Mouse (Mus musculus): ENCODE data around the gene Traf6. TPM values are rescaled to one million over a fixed set of nuclear protein-coding genes. Genes with fewer than 3 reads are reported as not detected.
A peak's percentile ranks its signal among the peaks of the same experiment; 100 is the strongest.

Gene Traf6
- 10 to 100 TPM; 10.2 to 11.4 TPM for total RNA-seq (2021)
- long read RNA-seq, experiment 1, full-length matches to known transcripts, result 7 of 13 reads
- long read RNA-seq, experiment 1, partial matches to known transcripts, result 0 of 13 reads
- long read RNA-seq, experiment 1, other reads (novel, unspliced or antisense), result 6 of 13 reads
- long read RNA-seq, experiment 2, full-length matches to known transcripts, result 4 of 13 reads
- long read RNA-seq, experiment 2, partial matches to known transcripts, result 0 of 13 reads
- long read RNA-seq, experiment 2, other reads (novel, unspliced or antisense), result 9 of 13 reads

DNA sequence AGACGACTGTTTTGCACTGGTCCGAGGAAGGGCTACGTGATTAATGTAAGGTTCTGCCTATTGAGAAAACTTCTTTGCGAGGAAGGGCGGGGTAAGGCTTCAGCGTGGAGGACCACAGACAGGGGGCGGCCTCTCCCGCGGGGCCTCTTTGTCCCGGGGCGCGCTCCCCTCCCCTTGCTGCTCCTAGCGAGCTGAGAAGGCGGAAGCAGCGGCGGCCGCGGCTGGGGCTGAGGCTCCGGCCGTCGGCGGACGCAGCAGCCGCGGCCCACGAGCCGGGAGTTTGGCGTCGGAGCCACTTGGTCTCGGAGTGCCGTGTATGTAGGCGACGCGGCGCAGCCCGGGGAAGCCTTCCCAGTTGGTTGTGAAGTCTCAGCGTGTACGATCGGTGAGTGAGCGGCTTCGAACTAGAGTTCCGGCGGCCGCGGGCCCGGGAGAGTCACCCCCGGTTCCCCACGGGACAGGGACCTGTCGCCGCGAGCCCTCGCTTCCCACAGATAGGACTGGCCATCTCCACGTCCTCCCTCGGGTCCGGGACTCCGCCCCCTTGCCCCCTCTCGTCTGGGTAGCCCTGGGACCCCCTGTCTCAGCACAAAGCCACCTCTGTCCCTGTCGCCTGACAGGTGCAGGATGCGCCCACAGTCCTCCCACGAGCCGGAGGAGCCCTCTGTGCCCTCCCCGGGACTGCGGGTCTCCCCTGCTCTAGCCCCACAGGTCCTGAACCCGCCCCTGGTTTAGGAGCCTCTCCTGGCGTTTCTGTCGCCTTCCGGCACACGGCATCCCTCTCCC lies at the start of gene Traf6:
TSS of gene Traf6 (plus strand) at position 194 of the 786 bp plus-strand sequence.
- peak; percentile 88 for DNase-seq (ENCODE audit: low spot score)

DNA sequence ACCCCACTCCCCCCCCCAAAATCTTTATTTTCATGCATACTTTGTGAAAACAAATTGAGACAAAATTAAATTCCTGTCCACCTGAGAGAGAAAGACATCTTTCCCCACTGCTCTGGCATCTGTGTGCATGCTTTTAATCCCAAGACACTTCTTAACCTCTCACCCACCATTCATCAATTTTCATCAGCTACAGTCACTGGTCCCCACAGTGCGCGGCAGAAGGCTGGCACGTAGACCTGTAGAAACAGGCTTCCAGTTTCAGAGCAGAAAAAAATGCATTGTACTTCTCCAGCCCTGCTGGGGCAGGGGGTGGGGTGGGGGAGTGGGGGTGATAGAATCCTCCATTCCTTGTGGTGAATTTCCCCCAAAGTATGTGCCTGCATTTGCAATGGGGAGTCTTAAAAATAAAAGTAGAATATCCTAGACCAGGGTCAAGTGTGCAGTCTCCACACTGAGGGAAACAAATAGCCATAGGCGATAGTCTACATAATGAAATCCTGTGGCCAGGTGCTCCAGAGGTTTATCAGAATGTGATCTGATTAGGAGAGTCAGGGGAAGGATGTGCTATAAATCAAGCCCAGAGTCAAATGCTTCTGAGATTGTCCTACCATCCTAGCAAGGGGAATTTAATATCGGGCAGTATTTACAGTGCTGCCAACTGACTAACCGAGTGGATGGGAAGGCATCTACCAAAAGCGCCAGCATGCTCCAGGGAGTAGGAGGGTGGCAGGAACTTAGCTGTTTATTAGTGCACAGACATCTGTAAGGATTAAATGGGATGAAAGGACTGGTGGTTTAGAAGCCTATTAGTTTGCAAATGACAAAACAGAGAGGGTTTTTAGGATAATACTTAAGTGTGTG lies 39.0 kb upstream of the Traf6 start:
- no peak for DNase-seq (ENCODE audit: low spot score)

DNA sequence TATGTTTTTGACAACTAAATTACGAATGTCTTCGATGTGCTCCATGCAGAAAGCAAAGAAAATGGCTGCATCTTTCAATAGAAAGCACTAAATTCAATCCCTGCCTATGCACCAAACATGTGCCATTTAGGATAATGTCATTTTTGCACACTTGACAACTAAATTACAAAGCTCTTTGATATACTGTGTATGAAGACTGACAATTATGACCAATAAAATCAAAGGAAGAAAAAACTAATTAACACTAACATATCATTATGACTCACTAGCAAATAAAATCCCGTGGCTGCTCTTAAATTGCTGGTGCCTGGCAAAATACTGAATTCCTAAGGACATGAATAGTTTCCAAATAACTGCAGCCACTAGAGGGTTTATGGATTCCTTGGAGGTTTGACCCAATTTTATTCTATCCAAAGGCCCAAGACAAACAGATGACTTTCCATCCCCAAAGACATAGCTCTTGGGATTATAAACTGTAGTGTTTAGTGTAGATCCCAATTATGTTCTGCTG lies 38.3 kb upstream of the Traf6 start:
- DNase-seq (ENCODE audit: low spot score), result no peak

DNA sequence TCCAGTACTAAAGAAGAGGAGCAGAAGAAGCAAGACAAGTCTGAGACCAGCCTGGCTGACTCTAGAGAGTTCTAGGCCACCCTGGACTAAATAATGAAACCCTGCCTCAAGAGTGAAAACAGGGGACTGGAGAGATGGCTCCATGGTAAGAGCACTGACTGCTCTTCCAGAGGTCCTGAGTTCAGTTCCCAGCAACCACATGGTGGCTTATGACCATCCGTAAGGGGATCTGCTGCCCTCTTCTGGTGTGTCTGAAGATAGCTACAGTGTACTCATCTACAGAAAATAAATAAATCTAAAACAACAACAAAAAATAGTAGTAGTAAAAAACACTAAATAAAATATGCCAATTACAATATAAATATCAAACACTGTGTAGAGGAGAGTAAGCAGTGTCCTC lies 32.4 kb upstream of the Traf6 start:
- DNase-seq (ENCODE audit: low spot score), result no peak

DNA sequence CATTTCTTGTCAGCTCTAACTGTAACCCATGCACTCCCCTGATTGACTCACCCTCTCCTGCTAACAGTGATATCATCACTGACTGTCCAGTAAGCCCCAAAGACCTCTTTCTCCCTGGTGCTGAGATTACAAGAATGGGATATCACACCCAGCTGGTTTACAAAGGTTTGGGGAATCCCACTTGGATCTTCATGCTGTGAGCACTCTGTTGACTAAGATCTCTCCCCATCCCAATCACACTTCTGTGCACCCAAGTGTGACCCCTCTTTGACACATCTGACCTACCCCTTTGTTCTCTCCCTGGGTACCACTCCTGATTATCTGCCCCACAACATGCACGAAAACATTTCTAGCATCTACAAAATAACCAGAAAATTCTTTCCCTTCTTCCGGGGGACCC lies 29.9 kb upstream of the Traf6 start:
- DNase-seq (ENCODE audit: low spot score), result no peak

DNA sequence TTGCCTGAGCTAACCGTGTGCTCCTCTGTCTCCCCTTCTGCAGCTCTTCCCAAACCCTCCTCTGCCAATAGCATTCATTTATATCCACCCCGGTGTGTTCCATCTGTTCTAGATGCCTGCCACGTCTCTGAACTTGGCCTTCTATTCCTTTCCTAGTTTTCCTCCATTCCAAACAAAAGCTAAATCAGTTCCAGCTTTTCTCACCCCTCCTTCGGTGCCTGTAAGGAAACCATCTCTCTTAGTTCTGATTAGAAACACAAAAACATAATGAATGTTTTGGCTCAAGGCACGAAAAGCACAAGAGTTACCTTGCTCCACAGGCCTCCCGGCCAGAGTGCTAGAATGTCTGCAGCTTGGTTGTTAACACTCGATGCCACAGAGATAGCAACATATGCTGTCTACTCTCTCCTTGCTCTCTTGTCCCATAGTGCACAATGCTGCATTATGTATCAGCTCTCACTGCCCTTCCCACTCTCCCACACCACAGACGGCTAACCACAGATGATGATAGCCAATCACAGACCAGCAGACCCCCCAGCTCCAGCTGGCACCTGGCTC lies 29.0 kb upstream of the Traf6 start, which contains the start of the genes Rag1 and B230118H07Rik:
TSS of gene Rag1 (minus strand) at position 388 of the 558 bp plus-strand sequence.
TSS of gene B230118H07Rik (minus strand) at position 419 of the 558 bp plus-strand sequence.
- no peak for DNase-seq (ENCODE audit: low spot score)

DNA sequence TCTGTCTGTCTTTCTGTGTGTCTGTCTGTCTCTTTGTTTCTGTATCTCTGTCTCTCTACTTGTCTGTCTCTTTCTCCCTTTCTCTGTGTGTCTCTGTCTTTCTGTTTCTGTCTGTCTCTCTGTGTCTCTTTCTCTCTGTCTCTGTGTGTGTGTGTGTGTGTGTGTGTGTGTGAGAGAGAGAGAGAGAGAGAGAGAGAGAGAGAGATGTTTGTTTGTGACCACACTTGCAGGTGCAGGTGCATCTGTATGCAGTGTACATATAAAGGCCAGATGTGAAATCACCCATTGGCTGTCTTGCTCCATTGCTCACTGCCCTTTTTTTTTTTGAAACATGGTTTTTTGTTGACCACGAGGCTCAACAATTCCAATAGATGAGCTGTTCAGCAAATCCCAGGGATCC lies 27.8 kb upstream of the Traf6 start:
- no peak for DNase-seq (ENCODE audit: low spot score)

DNA sequence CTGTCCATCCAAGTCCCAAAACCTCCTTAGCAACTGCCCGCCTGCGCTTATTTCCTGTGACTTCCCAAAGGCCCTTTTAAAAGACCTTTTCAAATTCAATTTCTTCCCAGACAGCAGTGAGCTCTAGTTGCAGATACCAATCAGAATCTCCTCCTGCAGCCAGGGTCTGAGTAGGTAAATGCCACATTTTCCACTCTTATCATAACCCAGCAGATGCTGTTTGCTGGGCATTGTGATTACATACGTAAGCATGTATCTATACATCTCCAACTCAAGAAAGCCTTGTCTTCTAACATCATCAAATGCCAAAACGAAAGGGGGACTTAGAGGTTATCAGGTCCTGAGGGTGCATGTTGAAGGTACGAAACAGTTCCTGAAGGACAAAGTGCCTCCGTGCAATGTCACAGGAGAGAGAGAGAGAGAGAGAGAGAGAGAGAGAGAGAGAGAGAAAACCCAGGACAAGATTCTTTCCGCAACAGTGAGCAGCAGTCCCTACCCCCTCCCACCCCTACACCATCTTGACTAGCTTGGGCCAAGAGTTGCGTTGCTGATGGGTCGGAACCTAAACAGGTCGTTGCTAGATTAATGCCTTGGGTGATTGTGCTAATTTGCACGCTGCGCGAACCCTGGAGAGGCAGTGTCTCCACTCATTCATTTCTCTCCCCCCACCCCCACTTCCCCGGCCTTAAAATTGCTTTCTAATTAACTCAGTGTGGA lies 25.9 kb upstream of the Traf6 start:
- no peak for DNase-seq (ENCODE audit: low spot score)

DNA sequence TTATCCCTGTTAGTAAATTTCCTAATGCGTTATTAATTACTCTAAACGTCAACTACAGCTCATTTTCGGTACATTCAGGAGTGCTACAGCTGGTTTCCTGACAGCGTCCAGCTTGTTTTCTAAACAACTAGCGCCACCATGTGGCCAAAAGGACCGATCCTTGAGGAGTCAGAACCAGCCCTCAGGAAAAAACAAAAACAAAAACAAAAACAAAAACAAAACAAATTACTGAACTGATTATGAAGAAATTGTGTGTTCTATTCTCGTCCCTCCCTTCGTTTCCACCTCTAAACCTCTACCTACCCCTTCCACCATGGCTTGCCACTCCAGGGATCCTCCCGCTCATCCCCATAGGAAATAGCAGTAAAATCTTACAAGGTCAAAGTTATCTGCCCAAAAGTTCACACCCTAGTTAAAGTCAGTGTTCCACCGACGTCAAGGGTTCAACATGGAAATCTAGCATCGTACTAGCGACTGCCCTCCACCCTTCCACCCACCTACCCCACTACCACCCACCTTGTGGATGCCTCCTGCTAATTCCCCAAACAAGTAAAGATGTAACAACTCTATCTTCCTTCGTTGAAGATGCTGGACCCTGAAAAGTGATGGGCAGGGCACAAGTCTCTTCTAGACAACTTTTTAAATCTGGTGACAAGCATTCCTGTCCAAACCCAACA lies 25.2 kb upstream of the Traf6 start:
- DNase-seq (ENCODE audit: low spot score), result peak; percentile 56

DNA sequence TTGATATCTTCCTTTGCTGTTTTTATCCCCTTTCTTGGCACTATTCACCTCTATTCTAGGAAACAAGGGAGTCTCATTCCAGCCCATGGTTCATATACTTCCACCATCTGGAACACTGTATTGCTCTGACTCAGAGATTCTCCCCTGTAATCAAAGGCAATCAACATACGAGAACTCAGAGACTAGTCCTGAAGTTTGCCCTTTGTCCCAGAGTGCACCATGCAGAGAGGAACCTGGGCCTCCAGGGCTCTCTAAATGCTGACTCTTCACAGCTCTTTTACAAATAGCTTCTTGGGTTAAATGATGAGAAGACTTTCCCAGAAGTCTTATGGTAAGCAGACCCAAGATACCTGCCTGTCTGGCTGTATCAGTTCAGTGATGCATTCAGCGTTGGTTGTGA lies 17.7 kb upstream of the Traf6 start:
- DNase-seq (ENCODE audit: low spot score), result no peak

DNA sequence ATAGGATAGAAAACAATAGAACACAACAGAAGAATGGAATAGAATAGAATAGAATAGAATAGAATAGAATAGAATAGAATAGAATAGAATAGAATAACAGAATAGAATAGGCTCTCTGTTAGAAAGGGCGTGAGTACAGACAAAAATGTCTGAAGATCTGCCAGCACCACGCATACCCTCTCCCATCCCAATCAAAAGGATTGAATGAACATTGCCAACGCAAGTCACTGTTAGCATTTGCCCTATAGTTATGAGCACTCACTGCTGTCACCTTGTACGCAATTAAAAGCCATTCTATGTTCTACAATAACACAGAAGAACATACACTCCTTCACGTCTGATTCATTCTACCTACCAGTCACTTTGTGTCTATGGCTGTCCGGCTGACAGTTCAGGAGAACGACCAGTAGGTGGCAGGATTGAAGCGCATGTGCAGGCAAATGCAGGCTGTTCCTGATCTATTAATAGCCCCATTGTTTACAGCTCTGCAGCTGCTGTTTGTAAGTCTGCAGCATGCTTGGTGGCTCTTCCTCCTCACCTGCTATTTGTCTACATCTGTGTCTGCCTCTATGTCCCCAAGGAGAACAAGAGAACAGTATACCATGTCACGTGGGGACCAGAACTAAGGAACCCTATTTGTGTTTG lies 13.0 kb upstream of the Traf6 start:
- DNase-seq (ENCODE audit: low spot score), result peak; percentile 65

DNA sequence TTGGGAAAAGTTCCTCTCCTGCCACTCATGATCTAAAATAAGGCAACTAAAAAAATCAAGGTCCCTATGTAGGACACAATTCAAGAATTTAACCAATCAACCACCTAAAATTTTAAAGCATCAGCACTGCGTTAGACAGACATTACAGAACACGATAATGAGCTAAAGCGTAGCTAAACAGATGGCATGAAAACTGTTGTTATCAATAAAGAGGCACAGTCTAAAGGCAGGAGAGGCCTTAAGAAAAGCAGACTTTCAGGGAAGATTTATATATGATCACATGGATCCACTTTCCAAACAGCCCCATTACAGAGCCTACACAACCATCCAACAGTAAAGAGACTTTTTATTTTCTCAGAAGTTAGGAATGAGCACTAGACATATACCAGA lies 12.5 kb upstream of the Traf6 start:
- no peak for DNase-seq (ENCODE audit: low spot score)

DNA sequence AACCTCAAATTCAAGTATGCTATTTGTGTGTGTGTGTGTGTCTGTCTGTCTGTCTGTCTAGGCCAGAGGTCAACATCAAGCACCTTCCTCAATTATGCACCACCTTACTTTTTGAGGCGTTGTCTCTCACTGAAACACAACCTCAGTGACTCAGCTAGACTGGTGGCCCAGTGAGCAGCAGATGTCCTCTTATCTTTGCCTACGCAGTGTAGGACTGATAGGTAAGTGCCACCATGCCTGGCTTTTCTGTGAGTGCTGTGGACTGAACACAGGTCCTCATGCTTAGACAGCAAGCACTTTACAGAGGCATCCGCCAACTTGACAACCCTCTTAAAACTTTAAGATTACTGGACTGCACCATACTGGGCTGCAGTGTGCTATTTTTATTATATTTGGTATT lies 9.5 kb upstream of the Traf6 start:
- no peak for DNase-seq (ENCODE audit: low spot score)

DNA sequence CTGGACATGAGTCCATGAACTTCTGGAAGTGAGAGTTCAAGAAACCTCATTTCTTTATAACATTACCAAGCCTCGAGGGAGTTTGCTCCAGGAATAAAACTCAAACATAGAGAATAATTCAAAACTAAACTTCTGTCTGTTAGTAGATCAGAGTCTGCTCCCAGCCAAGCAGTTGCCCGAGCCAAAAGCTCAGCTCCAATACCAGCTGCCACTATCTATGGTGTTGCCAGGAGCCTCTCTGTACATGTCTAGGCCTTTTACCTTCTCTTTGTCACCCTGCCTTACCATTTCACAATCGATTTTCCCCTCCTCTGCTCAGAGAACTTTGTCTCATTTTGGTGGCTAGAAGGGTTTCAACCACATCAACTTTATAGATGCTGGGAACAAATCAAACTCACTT lies 4.7 kb upstream of the Traf6 start:
- DNase-seq (ENCODE audit: low spot score), result no peak

DNA sequence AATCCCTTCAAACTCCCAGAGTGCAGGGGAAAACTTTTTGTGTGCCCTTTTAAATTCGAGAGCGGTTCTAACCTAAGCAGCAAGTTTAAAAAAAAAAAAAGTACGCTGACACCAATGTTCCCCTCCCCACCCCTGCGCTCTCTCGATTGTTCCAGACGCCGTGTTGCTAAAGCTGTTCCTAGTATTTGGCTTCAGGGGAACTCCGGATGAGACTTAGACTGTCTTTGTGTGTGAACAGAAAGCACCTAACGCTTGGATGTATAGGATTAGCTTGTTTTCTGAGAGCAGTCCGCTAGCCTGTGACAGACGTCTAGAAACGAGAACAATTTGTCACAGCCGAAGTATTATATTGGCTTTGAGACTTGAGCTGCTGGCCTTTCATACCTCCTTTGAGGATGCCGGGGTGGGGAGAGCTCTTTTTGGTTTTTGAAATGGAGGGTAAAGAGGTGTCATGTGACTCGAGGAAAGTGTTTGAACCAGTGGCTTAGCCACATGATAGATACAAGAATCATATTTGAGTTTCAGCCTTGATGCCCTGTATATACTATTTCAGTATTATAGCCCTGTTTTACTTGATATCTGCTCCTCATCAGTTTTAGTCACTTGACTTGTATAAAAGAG lies 1.0 kb downstream of the Traf6 start:
- DNase-seq (ENCODE audit: low spot score), result no peak

DNA sequence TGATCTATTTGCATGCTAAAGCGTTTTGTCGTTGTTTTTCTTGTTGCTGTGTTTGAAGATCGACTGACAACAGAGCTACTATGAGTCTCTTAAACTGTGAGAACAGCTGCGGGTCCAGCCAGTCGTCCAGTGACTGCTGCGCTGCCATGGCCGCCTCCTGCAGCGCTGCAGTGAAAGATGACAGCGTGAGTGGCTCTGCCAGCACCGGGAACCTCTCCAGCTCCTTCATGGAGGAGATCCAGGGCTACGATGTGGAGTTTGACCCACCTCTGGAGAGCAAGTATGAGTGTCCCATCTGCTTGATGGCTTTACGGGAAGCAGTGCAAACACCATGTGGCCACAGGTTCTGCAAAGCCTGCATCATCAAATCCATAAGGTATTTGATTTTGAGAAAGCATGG lies 6.2 kb downstream of the Traf6 start:
- DNase-seq (ENCODE audit: low spot score), result peak; percentile 60

DNA sequence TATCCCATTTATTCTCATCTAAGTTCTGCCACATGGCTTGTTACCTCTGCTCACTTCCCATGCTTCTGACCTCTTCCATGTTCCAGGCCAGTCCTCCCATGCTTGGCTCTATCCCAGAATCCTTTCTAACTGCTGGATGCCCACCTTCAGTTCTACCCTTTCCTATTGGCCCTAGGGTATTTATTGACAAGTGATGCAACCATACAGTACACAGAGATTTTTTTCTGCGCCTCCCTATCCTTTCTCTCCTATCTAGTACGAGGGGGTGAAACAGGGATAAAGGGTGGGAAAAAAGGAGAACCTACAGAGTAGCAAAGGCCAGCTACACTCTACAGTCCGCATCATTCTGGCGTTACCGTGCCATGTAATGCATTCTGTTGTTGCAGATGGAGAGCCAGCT lies 9.8 kb downstream of the Traf6 start:
- no peak for DNase-seq (ENCODE audit: low spot score)

DNA sequence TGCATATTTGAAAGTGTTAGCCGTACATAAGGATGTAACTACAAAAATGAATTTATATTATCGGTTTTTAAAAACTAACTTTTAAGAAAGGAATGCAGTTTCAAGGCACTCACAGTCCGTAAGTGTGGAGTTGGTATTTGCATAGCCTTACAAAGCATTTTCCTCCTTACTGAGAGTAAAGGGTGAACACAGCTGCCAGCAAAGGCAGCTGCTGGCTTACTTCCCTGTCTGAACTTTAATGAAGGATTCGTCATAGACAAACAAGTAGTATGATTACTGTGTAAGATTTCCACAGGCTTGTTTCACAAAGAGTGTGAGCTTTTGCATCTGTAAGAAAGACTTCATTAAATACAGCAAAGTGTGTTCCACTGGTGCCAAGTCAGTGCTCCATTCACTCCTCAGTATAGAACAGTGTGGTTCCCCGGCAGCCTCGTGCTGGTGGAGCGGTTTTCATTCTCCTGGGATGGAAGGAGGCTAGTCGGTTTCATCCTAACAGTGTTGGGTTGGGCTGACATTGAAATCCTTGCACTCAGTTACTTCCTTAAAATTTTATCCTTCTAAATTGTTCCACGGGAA lies 12.1 kb downstream of the Traf6 start:
- DNase-seq (ENCODE audit: low spot score), result no peak

DNA sequence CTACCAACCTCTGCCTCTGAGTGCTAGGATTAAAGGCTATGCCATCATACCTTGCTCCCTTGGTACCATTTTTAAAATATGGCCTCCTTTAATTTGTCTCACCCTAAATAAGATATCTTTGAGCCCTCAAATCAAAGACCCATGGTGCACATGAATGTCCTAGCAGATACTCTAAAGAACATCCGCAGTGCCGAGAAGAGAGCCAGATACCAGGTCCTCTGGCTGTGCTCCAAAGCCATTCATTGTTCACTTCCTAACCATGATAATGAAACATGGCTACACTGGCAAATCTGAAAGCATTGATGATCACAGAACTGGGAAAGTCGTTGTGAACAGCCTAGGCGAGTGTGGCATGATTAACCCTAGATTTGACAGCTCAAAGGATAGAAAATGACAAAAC lies 14.8 kb downstream of the Traf6 start:
- no peak for DNase-seq (ENCODE audit: low spot score)

Data from gastrocnemius, adult 18-20 months (tissue).